Mouse (Mus musculus): ENCODE results near the gene P2ry14. TPM values are rescaled to one million over a fixed set of nuclear protein-coding genes. Genes with fewer than 3 reads are reported as not detected.

The P2ry14 gene
- polyA plus RNA-seq (2014; fragmentation: Illumina TruSeq; extraction: RNeasy Lipid Tissue Mini Kit (QIAGEN cat#74804); ENCODE audit: low read depth, low replicate concordance), result 2.4 TPM

DNA sequence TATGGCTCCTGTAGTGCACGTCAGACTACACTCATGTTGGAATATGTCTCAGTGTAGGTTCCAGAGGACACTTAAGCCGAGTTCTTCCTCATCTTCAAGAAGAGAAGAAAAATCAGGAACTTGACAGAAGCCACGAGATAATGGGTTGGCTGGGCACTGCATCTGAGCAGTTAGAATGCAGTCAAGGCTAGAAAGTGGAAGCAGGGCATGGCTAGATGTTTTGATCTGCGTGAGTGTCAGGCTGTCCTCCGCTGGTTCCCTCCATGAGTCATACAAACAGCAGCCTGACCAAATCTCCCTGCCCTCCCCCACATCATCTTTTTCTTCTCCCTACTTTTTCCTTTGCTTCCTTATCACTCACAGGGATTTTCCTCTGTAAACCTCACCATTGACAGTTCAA is at the start of gene P2ry14:
P2ry14 (minus strand) TSS at position 195 of the 400 bp plus-strand sequence.

DNA sequence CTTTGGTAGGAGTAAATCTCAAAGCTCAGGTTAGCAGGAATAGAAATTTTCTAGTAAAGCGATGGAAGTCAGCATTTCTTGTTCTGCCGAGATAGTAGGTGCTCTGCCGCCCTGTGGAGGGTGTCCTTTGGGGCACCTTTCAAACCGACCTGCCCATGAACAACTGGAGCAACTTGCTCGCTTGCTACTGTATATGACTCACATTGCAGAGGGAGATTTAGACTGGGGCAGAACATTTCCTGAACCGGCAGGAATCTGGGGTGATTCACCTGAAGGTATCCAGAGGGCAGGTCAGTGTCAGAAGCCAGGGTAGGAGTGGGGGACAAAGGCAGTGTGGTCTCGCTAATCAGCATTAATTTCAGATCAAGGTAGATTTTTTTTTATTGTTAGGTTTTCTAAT is 41.5 kb upstream of the P2ry14 start, which contains the start of gene Gpr87:
Gpr87 (minus strand) TSS at position 167 of the 400 bp plus-strand sequence.

GRCm38 (mm10) chr3:59101218-59101986 is 52.0 kb downstream of the P2ry14 start, which contains the start of gene Gpr171:
Gene Gpr171 (minus strand): TSS chr3:59101821.

Other genes with a start within 250 kb of the P2ry14 start
- gene Med12l, start 147.8 kb downstream of the P2ry14 start, polyA plus RNA-seq (2014; fragmentation: Illumina TruSeq; extraction: RNeasy Lipid Tissue Mini Kit (QIAGEN cat#74804); ENCODE audit: low read depth, low replicate concordance), result 1.3 TPM
- 0.40 TPM for gene Gpr171, start 51.8 kb downstream of the P2ry14 start, polyA plus RNA-seq (2014; fragmentation: Illumina TruSeq; extraction: RNeasy Lipid Tissue Mini Kit (QIAGEN cat#74804); ENCODE audit: low read depth, low replicate concordance)
- gene Gpr87, start 41.5 kb upstream of the P2ry14 start, polyA plus RNA-seq (2014; fragmentation: Illumina TruSeq; extraction: RNeasy Lipid Tissue Mini Kit (QIAGEN cat#74804); ENCODE audit: low read depth, low replicate concordance), result not detected
- 4.6 TPM for gene P2ry13, start 57.3 kb upstream of the P2ry14 start, polyA plus RNA-seq (2014; fragmentation: Illumina TruSeq; extraction: RNeasy Lipid Tissue Mini Kit (QIAGEN cat#74804); ENCODE audit: low read depth, low replicate concordance)
- gene P2ry12, start 109.3 kb upstream of the P2ry14 start, polyA plus RNA-seq (2014; fragmentation: Illumina TruSeq; extraction: RNeasy Lipid Tissue Mini Kit (QIAGEN cat#74804); ENCODE audit: low read depth, low replicate concordance), result 3.4 TPM
- gene Igsf10, start 190.8 kb upstream of the P2ry14 start, polyA plus RNA-seq (2014; fragmentation: Illumina TruSeq; extraction: RNeasy Lipid Tissue Mini Kit (QIAGEN cat#74804); ENCODE audit: low read depth, low replicate concordance), result 0.53 TPM

All from liver, adult 10 weeks (tissue).